Mouse (Mus musculus) kidney, postnatal 0 days (tissue): ENCODE results near the gene Thy1. TPM values are rescaled to one million over a fixed set of nuclear protein-coding genes. Genes with fewer than 3 reads are reported as not detected.
A peak's percentile ranks its signal among the peaks of the same experiment; 100 is the strongest.

ENCODE experiments used
- ATAC-seq: fragments of 200-750 bp; cut with Nextera tagmentation; replicated peaks from 2 replicates; pipeline ENCODE4 v1.8.0; 2017; ENCODE audit warnings: low read depth, moderate number of reproducible peaks, moderate TSS enrichment, moderate library complexity; ENCODE audit not compliant: low FRiP score
- DNase-seq: peaks from one replicate; pipeline ENCODE4 v3.0.0-alpha.2; 2016; ENCODE audit warnings: low spot score
- H3K27ac ChIP-seq: fragments of 300-500 bp; sonication (generic); 2 replicates; pipeline ENCODE4 v1.5.1; 2014; ENCODE audit warnings: mild to moderate bottlenecking
- H3K27me3 ChIP-seq: fragments of 300-500 bp; sonication (generic); 2 replicates; pipeline ENCODE4 v1.6.1; 2014; ENCODE audit warnings: low read length, mixed read lengths; ENCODE audit not compliant: insufficient read depth
- H3K36me3 ChIP-seq: fragments of 300-500 bp; sonication (generic); 2 replicates; pipeline ENCODE4 v1.6.1; 2014; ENCODE audit warnings: low read length, mixed read lengths; ENCODE audit not compliant: insufficient read depth
- H3K4me1 ChIP-seq: fragments of 300-500 bp; sonication (generic); replicated peaks from 2 replicates; pipeline ENCODE4 v1.6.1; 2014; ENCODE audit warnings: antibody characterized with exemption, low read length, mixed read lengths; ENCODE audit not compliant: insufficient read depth
- H3K4me2 ChIP-seq: fragments of 300-500 bp; sonication (generic); 2 replicates; pipeline ENCODE4 v1.6.1; 2014; ENCODE audit warnings: mild to moderate bottlenecking, low read length, moderate library complexity, mixed read lengths
- H3K4me3 ChIP-seq: fragments of 300-500 bp; sonication (generic); replicated peaks from 2 replicates; pipeline ENCODE4 v1.5.1; 2014; ENCODE audit warnings: low read depth, low read length
- H3K9ac ChIP-seq: fragments of 300-500 bp; sonication (generic); 2 replicates; pipeline ENCODE4 v1.6.1; 2014; ENCODE audit warnings: low read depth, low read length
- H3K9me3 ChIP-seq: fragments of 300-500 bp; sonication (generic); replicated peaks from 2 replicates; pipeline ENCODE4 v1.6.1; 2016; ENCODE audit warnings: low read length, inconsistent platforms, mixed read lengths
- CTCF ChIP-seq: IDR thresholded peaks from 2 replicates; pipeline ENCODE4 v1.5.1; 2016; ENCODE audit warnings: antibody characterized with exemption, low read depth, mild to moderate bottlenecking, moderate library complexity
- WGBS: fragments of 180-500 bp; shearing (Covaris S2); extraction: QIAGEN DNeasy Blood & Tissue Kit; methylation state at CpG from one replicate; pipeline ENCODE4 v1.1.7; 2014; 5-methylcytosine and 5-hydroxymethylcytosine counted together
- polyA plus RNA-seq: library from polyadenylated mRNA; unstranded; fragments of >200 nt; fragmentation: Nextera tagmentation; extraction: Ambion mirVana; gene quantifications from 2 replicates; pipeline ENCODE4 v1.2.1, GENCODE M21; 2015

Gene Thy1
- polyA plus RNA-seq, 1 experiment from 2014 or later, result 13.6 TPM

DNA sequence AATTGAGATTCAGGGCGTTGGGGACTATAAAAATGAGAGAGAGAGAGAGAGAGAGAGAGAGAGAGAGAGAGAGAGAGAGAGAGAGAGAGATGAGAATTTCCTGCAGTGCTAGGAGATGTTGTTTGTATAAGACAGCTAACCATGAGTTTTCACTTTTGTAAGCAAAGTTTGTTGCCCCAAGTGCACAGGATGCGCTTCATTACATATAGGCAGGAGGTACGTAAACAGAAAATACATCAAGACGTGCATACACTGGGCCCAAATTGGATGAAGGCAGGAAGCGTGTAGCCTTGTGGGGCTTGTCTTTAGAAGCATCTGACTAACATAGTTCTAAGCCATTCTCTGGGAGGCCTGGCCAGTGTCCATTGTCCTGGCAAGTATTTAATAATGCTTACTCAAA lies 25.3 kb upstream of the Thy1 start:
- Histone ChIP-seq H3K4me2 (no peak overlapping the region), H3K4me3 (no peak overlapping the region), H3K9ac (no peak overlapping the region), H3K27me3 (no peaks in the 10 kb centered on the region), H3K9me3 (no peaks in the 10 kb centered on the region), H3K4me1 (no peaks in the 10 kb centered on the region), H3K36me3 (no peaks in the 10 kb centered on the region), H3K27ac (no peak overlapping the region)
- no peak for TF ChIP-seq CTCF
- WGBS, result 69% methylated on average over 5 of the region's 5 CpGs
- ATAC-seq (no peak), DNase-seq (no peak)

GRCm38 (mm10) chr9:44020001-44020400 lies 23.2 kb upstream of the Thy1 start:
- H3K4me3 ChIP-seq, result no peak overlapping the region
- no peaks in the 10 kb centered on the region for H3K27me3 ChIP-seq
- DNase-seq, result no peak

DNA sequence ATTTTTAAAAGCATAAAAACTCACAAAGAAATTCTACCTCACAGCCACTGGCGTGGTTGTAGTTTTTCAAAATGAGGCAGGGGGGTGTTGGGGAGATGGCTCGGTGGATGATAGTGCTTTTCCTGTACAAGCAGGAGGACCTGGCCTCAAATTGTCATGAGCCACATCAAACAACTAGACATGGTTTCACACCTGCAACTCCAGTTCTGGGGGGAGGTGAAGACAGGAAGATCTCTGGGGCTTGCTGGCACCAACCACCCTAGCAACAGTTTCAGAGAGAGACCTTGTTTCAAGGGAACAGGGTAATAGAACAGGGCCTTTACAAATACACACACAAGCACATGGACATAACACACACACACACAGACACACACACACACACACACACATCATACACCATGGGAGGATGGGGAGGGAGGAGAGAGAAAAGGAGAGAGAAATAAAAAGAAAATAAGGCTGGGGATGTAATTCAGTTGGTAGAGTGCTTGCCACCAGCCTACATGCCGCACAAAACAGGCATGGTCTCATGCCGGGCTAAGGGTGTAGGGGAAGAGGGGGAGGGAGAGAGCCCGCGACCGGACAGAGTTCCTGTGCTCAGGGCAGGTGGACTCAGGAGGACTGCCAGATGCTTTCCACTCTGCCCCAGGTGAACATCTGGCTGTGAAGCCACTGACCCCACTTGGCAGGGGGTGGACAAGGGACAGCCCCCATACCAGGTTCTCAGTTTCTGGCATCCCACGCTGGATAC lies 20.9 kb upstream of the Thy1 start:
- no peak overlapping the region for H3K27ac ChIP-seq
- ATAC-seq (no peak), DNase-seq (no peak)
- H3K4me1 ChIP-seq, result no peaks in the 10 kb centered on the region
- H3K9ac ChIP-seq, result no peak overlapping the region
- no peak overlapping the region for H3K4me2 ChIP-seq
- H3K36me3 ChIP-seq, result no peaks in the 10 kb centered on the region
- 66% methylated on average over 8 of the region's 8 CpGs for WGBS
- TF ChIP-seq CTCF, result no peak
- no peaks in the 10 kb centered on the region for H3K9me3 ChIP-seq
- no peaks in the 10 kb centered on the region for H3K27me3 ChIP-seq
- H3K4me3 ChIP-seq, result no peak overlapping the region

More at GRCm38 (mm10) chr9:44020001-44020400, 23.2 kb upstream of the Thy1 start:
- no peaks in the 10 kb centered on the region for H3K9me3 ChIP-seq
- no peak for ATAC-seq
- 55% methylated on average over 7 of the region's 7 CpGs for WGBS
- TF ChIP-seq CTCF, result no peak
- H3K27ac ChIP-seq, result no peak overlapping the region
- no peaks in the 10 kb centered on the region for H3K36me3 ChIP-seq
- no peaks in the 10 kb centered on the region for H3K4me1 ChIP-seq
- no peak overlapping the region for H3K4me2 ChIP-seq
- H3K9ac ChIP-seq, result no peak overlapping the region

DNA sequence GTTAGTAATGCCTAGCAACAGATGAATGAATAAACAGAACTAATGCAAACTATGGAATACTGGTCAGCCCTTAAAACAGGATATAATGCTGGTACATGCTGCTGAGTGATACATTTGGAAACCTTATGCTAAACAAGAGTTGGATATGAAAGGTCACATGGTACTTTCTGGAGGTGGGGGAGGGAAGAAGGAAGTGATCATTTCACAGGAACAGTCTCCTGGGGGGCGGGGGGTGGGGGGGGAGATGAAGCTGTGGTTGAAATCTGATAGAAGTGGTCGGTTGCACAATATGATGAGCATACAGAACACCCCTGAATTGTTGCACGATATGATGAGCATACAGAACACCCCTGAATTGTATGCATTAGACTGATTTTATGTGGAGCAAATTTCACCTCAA lies 19.1 kb upstream of the Thy1 start:
- Histone ChIP-seq H3K9ac (no peak overlapping the region), H3K4me3 (no peak overlapping the region), H3K27ac (no peak overlapping the region), H3K9me3 (no peaks in the 10 kb centered on the region), H3K36me3 (no peaks in the 10 kb centered on the region), H3K4me2 (no peak overlapping the region), H3K27me3 (no peaks in the 10 kb centered on the region), H3K4me1 (no peaks in the 10 kb centered on the region)
- no peak for DNase-seq
- no peak for ATAC-seq
- no peak for TF ChIP-seq CTCF
- WGBS, result 72% methylated on average over 3 of the region's 3 CpGs

DNA sequence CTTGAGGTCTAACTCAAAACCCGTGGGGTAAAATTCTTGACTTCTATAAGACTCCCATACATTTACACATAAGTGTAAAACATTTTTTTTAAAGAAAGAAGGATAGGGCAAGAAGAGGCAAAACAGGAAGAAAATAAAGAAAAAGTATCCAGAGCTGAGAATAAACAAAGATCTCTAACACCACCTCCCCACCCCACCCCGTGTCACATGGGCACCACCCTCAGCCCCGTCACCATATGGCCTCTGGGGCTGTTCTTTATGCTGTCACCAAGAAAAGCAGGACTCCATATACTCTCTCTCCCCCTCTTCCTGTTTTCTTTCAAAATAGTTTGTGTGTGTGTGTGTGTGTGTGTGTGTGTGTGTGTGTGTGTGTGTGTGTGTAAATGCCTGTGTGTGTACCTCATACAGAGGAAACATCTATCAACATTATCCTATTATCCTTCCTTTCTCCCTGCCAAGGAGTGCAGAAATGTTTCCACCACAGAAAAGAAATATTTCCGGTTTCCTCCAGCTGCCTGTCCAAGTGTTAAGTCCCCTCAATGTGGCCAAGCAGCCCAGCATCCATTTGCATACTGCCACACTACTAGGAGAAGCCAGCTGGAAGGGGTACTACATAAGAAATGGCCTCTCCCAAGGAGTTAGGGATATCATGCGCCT lies 13.5 kb upstream of the Thy1 start:
- ATAC-seq (no peak), DNase-seq (peak; percentile 61)
- Histone ChIP-seq H3K27me3 (no peaks in the 10 kb centered on the region), H3K36me3 (no peaks in the 10 kb centered on the region), H3K9ac (no peak overlapping the region), H3K27ac (peak overlapping the region; percentile 47), H3K4me2 (no peak overlapping the region), H3K9me3 (no peaks in the 10 kb centered on the region), H3K4me3 (no peak overlapping the region), H3K4me1 (no peaks in the 10 kb centered on the region)
- WGBS, result 31% methylated on average over 5 of the region's 5 CpGs
- TF ChIP-seq CTCF, result no peak

- Histone ChIP-seq H3K27me3 (no peaks in the 10 kb centered on the region), H3K9me3 (no peaks in the 10 kb centered on the region), H3K4me2 (no peak overlapping the region), H3K27ac (no peak overlapping the region), H3K36me3 (no peaks in the 10 kb centered on the region), H3K4me1 (no peaks in the 10 kb centered on the region), H3K9ac (no peak overlapping the region), H3K4me3 (no peak overlapping the region)
- ATAC-seq (no peak), DNase-seq (no peak)
- 94% methylated on average over 4 of the region's 4 CpGs for whole genome bisulfite sequencing
- TF ChIP-seq CTCF, result no peak
Observed at GRCm38 (mm10) chr9:44030646-44031045, 12.5 kb upstream of the Thy1 start.

- no peak overlapping the region for H3K4me3 ChIP-seq
- no peak for TF ChIP-seq CTCF
- ATAC-seq (no peak), DNase-seq (no peak)
- no peak overlapping the region for H3K9ac ChIP-seq
- no peak overlapping the region for H3K27ac ChIP-seq
- H3K36me3 ChIP-seq, result no peaks in the 10 kb centered on the region
- no peaks in the 10 kb centered on the region for H3K27me3 ChIP-seq
- 86% methylated on average over 5 of the region's 5 CpGs for WGBS
- no peaks in the 10 kb centered on the region for H3K4me1 ChIP-seq
- no peaks in the 10 kb centered on the region for H3K9me3 ChIP-seq
- no peak overlapping the region for H3K4me2 ChIP-seq
Observed at GRCm38 (mm10) chr9:44031079-44031478, 12.1 kb upstream of the Thy1 start.
